Mouse (Mus musculus): ENCODE measurements at regions not wholly inside any gene's neighbourhood (a gene's known extent, or its start where the extent isn't known, plus 50 kb on each side); places are given as distances from the start of the nearest gene placed in this dataset.

DNA sequence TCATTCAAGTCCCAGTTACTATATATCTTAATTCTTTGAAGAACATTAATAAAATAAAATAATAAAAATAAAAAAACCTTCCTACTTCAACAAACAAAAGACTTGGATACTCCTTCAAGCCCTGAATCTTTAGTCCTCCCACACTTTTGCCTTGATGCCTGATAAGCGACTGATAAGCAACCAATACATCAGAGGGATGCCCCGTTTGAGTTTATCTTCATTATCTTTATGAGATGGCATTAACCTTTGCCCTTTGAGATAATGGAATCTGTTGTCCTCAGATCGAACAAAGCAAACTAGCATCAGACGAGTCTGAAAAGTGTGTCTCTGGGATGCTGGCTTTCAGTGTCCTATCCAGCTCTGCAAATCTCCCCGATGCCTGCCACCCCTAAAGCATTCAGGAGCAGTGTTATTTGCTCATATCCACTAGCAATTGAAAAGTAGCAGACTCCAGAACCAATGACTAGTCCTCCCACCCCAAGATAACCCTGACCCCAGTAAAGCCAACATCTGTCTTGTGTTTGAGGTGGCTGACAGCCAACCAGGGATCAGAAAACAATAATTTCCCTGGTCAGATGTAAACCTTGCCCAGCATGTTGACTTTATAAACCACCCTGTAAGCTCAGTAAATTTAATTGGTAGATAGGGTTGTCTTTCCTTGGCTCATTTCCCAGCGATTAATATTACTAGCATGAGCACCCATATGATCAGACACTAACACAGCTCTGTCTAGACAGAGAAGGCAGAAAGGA, 106.2 kb downstream of the Atp6ap1l start:
- no peak overlapping the region for H3K9ac ChIP-seq (ENCODE audit: low read depth, low read length)
- H3K4me2 ChIP-seq (ENCODE audit: low read length), result no peak overlapping the region
- no peaks in the 10 kb centered on the region for H3K27me3 ChIP-seq (ENCODE audit: insufficient read depth, low read length)
- TF ChIP-seq CTCF (IDR thresholded peaks at IDR 0.05; ENCODE audit: low read depth), result no peak
- WGBS, result 17% methylated on average over 6 of the region's 6 CpGs
- no peaks in the 10 kb centered on the region for H3K4me1 ChIP-seq (replicated peaks; ENCODE audit: insufficient read depth, low read length)
- H3K4me3 ChIP-seq (replicated peaks; ENCODE audit: low read depth, low read length), result no peak overlapping the region
- ATAC-seq (replicated peaks; ENCODE audit: low FRiP score, low read depth) (0 out of 2 replicates have a peak, but pooled peaks have one; percentile 40), DNase-seq (ENCODE audit: low spot score) (peak; percentile 34)
- no peaks in the 10 kb centered on the region for H3K36me3 ChIP-seq (ENCODE audit: insufficient read depth, low read length)
- no peak overlapping the region for H3K27ac ChIP-seq
- H3K9me3 ChIP-seq (replicated peaks; ENCODE audit: low read length), result no peaks in the 10 kb centered on the region

DNA sequence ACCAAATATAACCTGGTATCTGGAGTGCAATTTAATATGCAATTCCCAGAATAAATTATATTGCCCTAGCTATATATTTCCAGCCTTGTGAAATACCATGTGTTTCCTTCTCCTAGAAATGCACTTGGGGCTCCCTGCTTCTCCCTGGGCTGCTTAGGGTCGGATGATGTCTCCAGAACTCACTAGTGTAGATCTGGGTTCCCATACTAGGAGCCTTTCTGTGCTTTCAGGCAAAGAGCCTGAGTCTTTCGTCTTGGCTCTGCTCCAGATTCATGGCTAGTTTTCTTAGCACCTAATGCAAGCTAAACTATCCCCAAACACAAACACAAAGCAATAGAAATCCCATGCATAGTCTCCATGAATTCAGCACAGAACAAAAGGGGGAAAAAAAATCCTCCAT, 106.8 kb downstream of the Atp6ap1l start:
- H3K4me3 ChIP-seq (replicated peaks; ENCODE audit: low read depth, low read length), result no peak overlapping the region
- H3K27ac ChIP-seq, result no peak overlapping the region
- H3K9ac ChIP-seq (ENCODE audit: low read depth, low read length), result no peak overlapping the region
- no peaks in the 10 kb centered on the region for H3K9me3 ChIP-seq (replicated peaks; ENCODE audit: low read length)
- 53% methylated on average over 2 of the region's 2 CpGs for WGBS
- no peak for TF ChIP-seq CTCF (IDR thresholded peaks at IDR 0.05; ENCODE audit: low read depth)
- H3K4me1 ChIP-seq (replicated peaks; ENCODE audit: insufficient read depth, low read length), result no peaks in the 10 kb centered on the region
- no peak for ATAC-seq (replicated peaks; ENCODE audit: low FRiP score, low read depth)
- no peak overlapping the region for H3K4me2 ChIP-seq (ENCODE audit: low read length)
- DNase-seq (ENCODE audit: low spot score), result no peak
- no peaks in the 10 kb centered on the region for H3K36me3 ChIP-seq (ENCODE audit: insufficient read depth, low read length)
- no peaks in the 10 kb centered on the region for H3K27me3 ChIP-seq (ENCODE audit: insufficient read depth, low read length)

DNA sequence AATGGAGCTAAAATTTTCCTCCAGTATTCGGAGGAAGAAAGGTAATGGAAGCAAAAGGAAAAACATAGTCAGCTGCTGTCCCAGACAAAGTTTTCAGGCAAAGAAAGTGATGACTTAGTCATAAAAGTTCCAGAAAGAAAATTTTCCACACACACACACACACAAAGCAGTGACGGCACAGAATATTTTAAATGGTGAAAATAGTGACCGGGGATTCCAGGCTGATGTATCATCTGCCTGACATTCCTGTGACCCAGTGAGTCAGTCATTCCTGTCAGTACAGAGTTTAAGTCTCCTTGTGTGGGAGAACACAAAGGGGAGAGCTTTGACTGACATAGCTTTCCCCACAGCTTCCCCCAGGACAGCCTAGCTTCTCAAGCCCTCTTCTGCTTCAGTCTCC, 107.9 kb downstream of the Atp6ap1l start:
- 71% methylated on average over 3 of the region's 3 CpGs for WGBS
- no peaks in the 10 kb centered on the region for H3K4me1 ChIP-seq (replicated peaks; ENCODE audit: insufficient read depth, low read length)
- no peak overlapping the region for H3K4me2 ChIP-seq (ENCODE audit: low read length)
- DNase-seq (ENCODE audit: low spot score) (no peak), ATAC-seq (replicated peaks; ENCODE audit: low FRiP score, low read depth) (no peak; the same call in 1 of the 2 replicates)
- H3K27me3 ChIP-seq (ENCODE audit: insufficient read depth, low read length), result no peaks in the 10 kb centered on the region
- no peak overlapping the region for H3K9ac ChIP-seq (ENCODE audit: low read depth, low read length)
- no peak overlapping the region for H3K27ac ChIP-seq
- H3K9me3 ChIP-seq (replicated peaks; ENCODE audit: low read length), result no peaks in the 10 kb centered on the region
- no peak for TF ChIP-seq CTCF (IDR thresholded peaks at IDR 0.05; ENCODE audit: low read depth)
- no peaks in the 10 kb centered on the region for H3K36me3 ChIP-seq (ENCODE audit: insufficient read depth, low read length)
- H3K4me3 ChIP-seq (replicated peaks; ENCODE audit: low read depth, low read length), result no peak overlapping the region

DNA sequence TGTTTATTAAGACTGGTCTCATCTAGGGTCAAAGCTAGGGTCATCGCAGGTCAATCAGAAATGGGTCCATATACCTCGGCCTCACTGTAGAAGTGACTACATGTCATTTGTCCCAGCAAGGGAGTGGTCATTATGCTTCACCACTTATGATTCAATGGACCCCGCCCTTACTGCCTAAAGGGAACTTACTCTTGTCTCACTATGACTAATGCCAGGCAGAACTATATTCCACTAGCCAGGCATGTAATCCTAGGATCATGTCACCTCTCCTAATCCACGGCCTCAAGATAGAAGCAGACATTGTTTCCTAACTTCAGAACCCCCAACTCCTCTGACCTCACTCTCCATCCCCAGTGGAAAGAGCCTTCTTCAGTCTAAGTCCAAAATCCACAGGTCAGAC, 108.3 kb downstream of the Atp6ap1l start:
- WGBS, result 95% methylated on average over 4 of the region's 4 CpGs
- no peak overlapping the region for H3K9ac ChIP-seq (ENCODE audit: low read depth, low read length)

GRCm38 (mm10) chr13:90782435-90782834, 122.7 kb downstream of the Atp6ap1l start:
- ATAC-seq (replicated peaks; ENCODE audit: low FRiP score, low read depth) (no peak), DNase-seq (ENCODE audit: low spot score) (no peak)
- Histone ChIP-seq H3K4me1 (replicated peaks; ENCODE audit: insufficient read depth, low read length) (no peaks in the 10 kb centered on the region), H3K36me3 (ENCODE audit: insufficient read depth, low read length) (no peaks in the 10 kb centered on the region), H3K9ac (ENCODE audit: low read depth, low read length) (no peak overlapping the region), H3K27ac (no peak overlapping the region), H3K27me3 (ENCODE audit: insufficient read depth, low read length) (no peaks in the 10 kb centered on the region), H3K4me2 (ENCODE audit: low read length) (no peak overlapping the region), H3K9me3 (replicated peaks; ENCODE audit: low read length) (no peaks in the 10 kb centered on the region), H3K4me3 (replicated peaks; ENCODE audit: low read depth, low read length) (no peak overlapping the region)
- WGBS, result 83% methylated on average over 1 of the region's 1 CpGs
- TF ChIP-seq CTCF (IDR thresholded peaks at IDR 0.05; ENCODE audit: low read depth), result no peak

More for the DNA sequence above, 108.3 kb downstream of the Atp6ap1l start:
- Histone ChIP-seq H3K9me3 (replicated peaks; ENCODE audit: low read length) (no peaks in the 10 kb centered on the region), H3K4me2 (ENCODE audit: low read length) (no peak overlapping the region), H3K4me3 (replicated peaks; ENCODE audit: low read depth, low read length) (no peak overlapping the region), H3K27ac (no peak overlapping the region), H3K4me1 (replicated peaks; ENCODE audit: insufficient read depth, low read length) (no peaks in the 10 kb centered on the region), H3K36me3 (ENCODE audit: insufficient read depth, low read length) (no peaks in the 10 kb centered on the region), H3K27me3 (ENCODE audit: insufficient read depth, low read length) (no peaks in the 10 kb centered on the region)
- ATAC-seq (replicated peaks; ENCODE audit: low FRiP score, low read depth), result peak; percentile 54; the same call in 1 of the 2 replicates
- TF ChIP-seq CTCF (IDR thresholded peaks at IDR 0.05; ENCODE audit: low read depth), result no peak
- no peak for DNase-seq (ENCODE audit: low spot score)

GRCm38 (mm10) chr13:90781974-90782373, 123.2 kb downstream of the Atp6ap1l start:
- ATAC-seq (replicated peaks; ENCODE audit: low FRiP score, low read depth) (no peak), DNase-seq (ENCODE audit: low spot score) (no peak)
- Histone ChIP-seq H3K4me1 (replicated peaks; ENCODE audit: insufficient read depth, low read length) (no peaks in the 10 kb centered on the region), H3K27me3 (ENCODE audit: insufficient read depth, low read length) (no peaks in the 10 kb centered on the region), H3K27ac (no peak overlapping the region), H3K36me3 (ENCODE audit: insufficient read depth, low read length) (no peaks in the 10 kb centered on the region), H3K4me3 (replicated peaks; ENCODE audit: low read depth, low read length) (no peak overlapping the region), H3K9me3 (replicated peaks; ENCODE audit: low read length) (no peaks in the 10 kb centered on the region), H3K4me2 (ENCODE audit: low read length) (no peak overlapping the region), H3K9ac (ENCODE audit: low read depth, low read length) (no peak overlapping the region)
- 46% methylated on average over 2 of the region's 2 CpGs for WGBS
- TF ChIP-seq CTCF (IDR thresholded peaks at IDR 0.05; ENCODE audit: low read depth), result no peak

DNA sequence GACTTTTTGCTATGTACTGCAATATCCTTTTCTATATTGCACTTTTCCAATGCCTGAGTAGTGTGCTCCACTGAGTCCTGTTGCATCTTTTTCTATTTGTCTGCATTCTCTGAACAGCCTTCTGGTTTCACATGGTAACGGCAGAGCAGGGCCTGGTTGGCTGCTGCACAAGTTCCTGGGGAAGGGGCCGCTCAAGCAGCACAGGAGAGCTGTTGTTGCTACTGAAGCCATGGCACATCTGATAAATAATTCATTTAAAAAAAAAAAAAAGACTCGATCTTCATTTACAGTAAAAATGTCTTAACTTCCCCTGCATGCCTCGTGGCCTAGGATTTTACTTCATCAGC, 127.2 kb downstream of the Atp6ap1l start:
- 54% methylated on average over 4 of the region's 4 CpGs for WGBS
- no peaks in the 10 kb centered on the region for H3K4me1 ChIP-seq (replicated peaks; ENCODE audit: insufficient read depth, low read length)
- no peaks in the 10 kb centered on the region for H3K36me3 ChIP-seq (ENCODE audit: insufficient read depth, low read length)
- H3K9ac ChIP-seq (ENCODE audit: low read depth, low read length), result no peak overlapping the region
- TF ChIP-seq CTCF (IDR thresholded peaks at IDR 0.05; ENCODE audit: low read depth), result no peak
- H3K4me2 ChIP-seq (ENCODE audit: low read length), result no peak overlapping the region
- DNase-seq (ENCODE audit: low spot score) (no peak), ATAC-seq (replicated peaks; ENCODE audit: low FRiP score, low read depth) (no peak)
- H3K9me3 ChIP-seq (replicated peaks; ENCODE audit: low read length), result no peaks in the 10 kb centered on the region
- no peaks in the 10 kb centered on the region for H3K27me3 ChIP-seq (ENCODE audit: insufficient read depth, low read length)
- no peak overlapping the region for H3K4me3 ChIP-seq (replicated peaks; ENCODE audit: low read depth, low read length)
- no peak overlapping the region for H3K27ac ChIP-seq

Measured in kidney, postnatal 0 days (tissue).